Mouse (Mus musculus) embryonic facial prominence, embryonic 11.5 days (tissue): ENCODE data around the gene Nxpe2. TPM values are rescaled to one million over a fixed set of nuclear protein-coding genes. Genes with fewer than 3 reads are reported as not detected.
"Not testable (repeated sequence)": the region's sequence is repeated elsewhere in the genome, so short reads cannot be mapped to it uniquely, and the experiment has no call there.

Experiments
- ATAC-seq: fragments of 200-750 bp; cut with Nextera tagmentation; replicated peaks from 2 replicates; pipeline ENCODE4 v1.8.0; 2017; ENCODE audit warnings: low read depth; ENCODE audit not compliant: insufficient number of reproducible peaks, low FRiP score, low TSS enrichment
- DNase-seq: peaks from one replicate; pipeline ENCODE4 v3.0.0-alpha.2; 2015; ENCODE audit warnings: low spot score
- H3K27ac ChIP-seq: fragments of 300-500 bp; sonication (generic); replicated peaks from 2 replicates; pipeline ENCODE4 v1.5.1; 2014; ENCODE audit warnings: mild to moderate bottlenecking, low read depth, low read length, control low read depth
- H3K27me3 ChIP-seq: fragments of 300-500 bp; sonication (generic); 2 replicates; pipeline ENCODE4 v1.6.1; 2014; ENCODE audit warnings: mild to moderate bottlenecking, low read length, moderate library complexity, mixed read lengths; ENCODE audit not compliant: control insufficient read depth, insufficient read depth
- H3K36me3 ChIP-seq: fragments of 300-500 bp; sonication (generic); replicated peaks from 2 replicates; pipeline ENCODE4 v1.6.1; 2014; ENCODE audit warnings: low read depth, mild to moderate bottlenecking, low read length, moderate library complexity, mixed read lengths; ENCODE audit not compliant: control insufficient read depth, insufficient read depth
- H3K4me1 ChIP-seq: fragments of 300-500 bp; sonication (generic); 2 replicates; pipeline ENCODE4 v1.6.1; 2014; ENCODE audit warnings: low read length, mixed read lengths; ENCODE audit not compliant: control insufficient read depth, insufficient read depth
- H3K4me2 ChIP-seq: fragments of 300-500 bp; sonication (generic); 2 replicates; pipeline ENCODE4 v1.6.1; 2014; ENCODE audit warnings: low read depth, mild to moderate bottlenecking, control low read depth, low read length, moderate library complexity
- H3K4me3 ChIP-seq: fragments of 300-500 bp; sonication (generic); 2 replicates; pipeline ENCODE4 v1.5.1; 2014; ENCODE audit warnings: low read depth, low read length, control low read depth
- H3K9ac ChIP-seq: fragments of 300-500 bp; sonication (generic); replicated peaks from 2 replicates; pipeline ENCODE4 v1.6.1; 2014; ENCODE audit warnings: mild to moderate bottlenecking, control low read depth, low read length
- H3K9me3 ChIP-seq: fragments of 300-500 bp; sonication (generic); replicated peaks from 2 replicates; pipeline ENCODE4 v1.6.1; 2016; ENCODE audit warnings: mild to moderate bottlenecking, low read length, inconsistent platforms, mixed read lengths; ENCODE audit not compliant: control insufficient read depth
- WGBS: fragments of 180-500 bp; shearing (Covaris S2); extraction: QIAGEN DNeasy Blood & Tissue Kit; methylation state at CpG from one replicate; pipeline ENCODE4 v1.1.7; 2014; 5-methylcytosine and 5-hydroxymethylcytosine counted together
- polyA plus RNA-seq: library from polyadenylated mRNA; unstranded; fragments of >200 nt; fragmentation: Nextera tagmentation; extraction: Ambion mirVana; gene quantifications from 2 replicates; pipeline ENCODE4 v1.2.1, GENCODE M21; 2014

Nxpe2 gene
- polyA plus RNA-seq, 1 experiment from 2014 or later, result 0.97 TPM

DNA sequence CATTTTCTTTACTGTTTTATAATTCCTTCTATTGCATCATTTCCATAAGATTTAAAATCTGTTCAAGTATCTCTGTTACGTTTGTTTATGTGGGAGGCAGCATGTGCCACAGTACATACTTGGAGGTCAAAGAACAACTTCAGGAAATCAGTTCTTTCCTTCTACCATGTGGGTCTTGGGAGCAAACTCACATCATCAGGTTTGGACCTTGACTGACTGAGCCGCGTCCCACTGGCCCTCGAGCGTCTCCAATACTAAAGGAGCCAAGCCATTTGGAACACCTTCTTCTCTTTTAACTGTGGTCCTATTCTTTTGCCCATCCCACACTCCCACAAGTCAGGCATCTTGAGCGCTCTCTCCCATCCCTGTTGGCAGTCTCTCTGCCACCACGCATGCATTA is 23.7 kb downstream of the Nxpe2 start:
- H3K27ac ChIP-seq, result no peak overlapping the region
- no peak overlapping the region for H3K4me2 ChIP-seq
- no peaks in the 10 kb centered on the region for H3K36me3 ChIP-seq
- no peak overlapping the region for H3K9ac ChIP-seq
- DNase-seq, result no peak
- H3K9me3 ChIP-seq, result no peaks in the 10 kb centered on the region
- ATAC-seq, result no peak
- H3K4me3 ChIP-seq, result no peak overlapping the region
- no peaks in the 10 kb centered on the region for H3K4me1 ChIP-seq
- 92% methylated on average over 7 of the region's 7 CpGs for WGBS
- no peaks in the 10 kb centered on the region for H3K27me3 ChIP-seq

DNA sequence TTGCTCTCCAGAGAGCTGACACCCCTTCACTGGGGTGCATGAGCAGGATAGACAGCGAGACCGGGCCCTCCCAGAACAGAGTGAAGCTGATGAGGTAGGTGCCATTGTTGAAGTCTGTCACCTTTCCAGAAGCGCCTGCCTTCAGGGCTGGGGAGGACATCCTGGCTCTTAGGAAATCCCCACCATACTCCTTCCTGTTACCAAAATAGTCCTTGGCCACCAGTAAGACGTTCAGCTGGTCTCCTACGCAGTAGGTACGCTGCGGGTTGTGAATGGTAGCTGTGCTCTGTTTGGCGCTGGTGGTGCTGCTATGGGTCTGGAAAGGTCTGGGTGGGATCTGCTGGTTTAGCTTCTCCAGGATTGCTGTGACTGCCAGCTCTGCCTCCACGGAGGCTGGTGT is 26.9 kb downstream of the Nxpe2 start:
- no peak overlapping the region for H3K27ac ChIP-seq
- H3K9me3 ChIP-seq, result no peaks in the 10 kb centered on the region
- WGBS, result 85% methylated on average over 9 of the region's 9 CpGs
- ATAC-seq (no peak), DNase-seq (no peak)
- no peaks in the 10 kb centered on the region for H3K4me1 ChIP-seq
- H3K4me2 ChIP-seq, result no peak overlapping the region
- no peaks in the 10 kb centered on the region for H3K36me3 ChIP-seq
- H3K27me3 ChIP-seq, result no peaks in the 10 kb centered on the region
- H3K4me3 ChIP-seq, result no peak overlapping the region
- H3K9ac ChIP-seq, result no peak overlapping the region

DNA sequence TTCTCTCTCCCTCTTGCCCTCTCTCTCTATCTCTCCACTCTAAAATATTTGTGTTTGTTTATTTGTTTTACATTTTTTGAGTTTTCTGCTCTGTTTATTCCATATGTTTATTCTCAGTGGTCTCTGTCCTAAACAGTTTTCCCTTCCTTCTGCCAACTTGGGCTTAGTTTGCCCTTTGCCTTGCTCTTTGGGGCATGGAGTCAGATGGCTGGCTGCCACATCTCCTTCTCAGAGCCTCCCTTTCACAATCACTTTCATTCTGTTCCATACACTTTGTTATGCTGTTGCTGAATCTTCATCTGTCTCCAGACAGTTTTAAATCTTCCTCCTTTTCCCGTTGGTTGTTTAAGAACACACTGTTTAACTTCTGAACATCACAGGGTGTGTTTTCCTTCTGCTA is 37.4 kb downstream of the Nxpe2 start:
- H3K9ac ChIP-seq, result no peak overlapping the region
- H3K27ac ChIP-seq, result no peak overlapping the region
- no peaks in the 10 kb centered on the region for H3K27me3 ChIP-seq
- H3K4me2 ChIP-seq, result no peak overlapping the region
- WGBS, result 88% methylated on average over 1 of the region's 1 CpGs
- H3K36me3 ChIP-seq, result no peaks in the 10 kb centered on the region
- DNase-seq (no peak), ATAC-seq (no peak)
- no peaks in the 10 kb centered on the region for H3K4me1 ChIP-seq
- no peak overlapping the region for H3K4me3 ChIP-seq
- H3K9me3 ChIP-seq, result no peaks in the 10 kb centered on the region

DNA sequence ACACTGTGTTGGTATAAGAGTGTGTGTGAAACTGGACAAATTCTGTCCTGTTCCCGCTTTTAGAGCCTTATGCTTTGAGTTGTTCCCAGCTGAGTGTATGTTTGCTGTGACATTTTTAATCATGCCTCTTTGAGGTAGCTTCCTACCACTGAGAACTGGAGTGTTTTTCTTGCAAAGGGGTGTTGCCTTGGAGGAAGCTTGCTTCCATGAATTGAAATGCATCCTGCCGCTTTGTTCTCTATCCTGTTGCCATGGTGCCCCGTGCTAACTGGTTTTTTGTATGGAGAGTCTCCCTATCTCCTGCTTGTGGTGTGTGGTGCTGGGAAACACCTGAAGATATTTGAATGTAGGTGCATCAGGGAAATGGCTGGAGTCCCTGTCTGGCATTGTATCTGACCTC is 39.1 kb downstream of the Nxpe2 start:
- Histone ChIP-seq H3K27me3 (no peaks in the 10 kb centered on the region), H3K9me3 (no peaks in the 10 kb centered on the region), H3K36me3 (no peaks in the 10 kb centered on the region), H3K4me3 (no peak overlapping the region), H3K4me2 (no peak overlapping the region), H3K27ac (no peak overlapping the region), H3K4me1 (no peaks in the 10 kb centered on the region), H3K9ac (no peak overlapping the region)
- 40% methylated on average over 3 of the region's 3 CpGs for WGBS
- peak; percentile 5 for DNase-seq
- no peak for ATAC-seq

DNA sequence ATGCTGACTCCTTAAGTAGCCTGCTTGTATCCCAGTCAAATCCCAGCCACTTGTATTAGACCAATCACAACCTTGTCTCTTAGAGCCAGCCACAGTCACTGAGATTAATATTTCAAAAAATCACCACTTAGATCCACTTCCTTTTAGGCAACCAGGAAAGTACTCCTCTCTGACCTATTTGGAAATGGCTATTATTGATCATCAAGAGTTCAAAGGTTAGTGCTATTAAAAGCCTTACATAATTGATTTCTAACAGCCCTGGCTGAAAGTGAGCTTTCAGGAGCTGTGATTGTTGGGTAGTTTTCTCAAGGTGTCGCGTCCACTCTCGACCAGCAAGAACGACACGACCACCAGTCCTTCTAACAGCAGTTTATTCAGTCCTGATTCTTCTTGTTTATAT is 42.0 kb downstream of the Nxpe2 start:
- Histone ChIP-seq H3K4me2 (no peak overlapping the region), H3K9ac (no peak overlapping the region), H3K4me3 (no peak overlapping the region), H3K27me3 (no peaks in the 10 kb centered on the region), H3K4me1 (no peaks in the 10 kb centered on the region), H3K36me3 (no peaks in the 10 kb centered on the region), H3K27ac (no peak overlapping the region), H3K9me3 (no peaks in the 10 kb centered on the region)
- 83% methylated on average over 5 of the region's 5 CpGs for WGBS
- DNase-seq, result no peak
- no peak for ATAC-seq

DNA sequence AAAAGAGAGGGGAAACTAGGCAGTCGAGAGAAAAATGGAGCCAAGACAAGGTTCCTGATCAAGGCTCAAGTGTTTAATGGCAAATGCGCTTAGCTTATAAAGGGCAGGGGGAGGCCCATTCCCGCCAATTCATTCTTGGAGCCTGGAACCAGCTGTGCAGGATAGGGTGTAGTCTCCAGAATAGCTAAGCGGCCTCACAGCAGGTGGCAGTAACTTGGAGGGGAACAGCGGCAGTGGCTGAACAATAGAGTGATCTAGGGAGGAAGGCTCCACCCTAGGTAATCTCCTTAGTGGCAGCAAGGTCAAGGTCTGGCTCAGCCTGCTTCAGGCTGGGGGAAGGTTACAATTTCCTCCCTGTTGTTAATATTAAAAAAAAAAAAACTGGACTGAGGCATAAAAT is 49.7 kb downstream of the Nxpe2 start:
- H3K9me3 ChIP-seq, H3K27ac ChIP-seq, H3K4me2 ChIP-seq, ATAC-seq, H3K36me3 ChIP-seq, H3K4me3 ChIP-seq, H3K27me3 ChIP-seq, DNase-seq, H3K4me1 ChIP-seq, H3K9ac ChIP-seq: not testable (repeated sequence)
- 24% methylated on average over 5 of the region's 5 CpGs for WGBS

DNA sequence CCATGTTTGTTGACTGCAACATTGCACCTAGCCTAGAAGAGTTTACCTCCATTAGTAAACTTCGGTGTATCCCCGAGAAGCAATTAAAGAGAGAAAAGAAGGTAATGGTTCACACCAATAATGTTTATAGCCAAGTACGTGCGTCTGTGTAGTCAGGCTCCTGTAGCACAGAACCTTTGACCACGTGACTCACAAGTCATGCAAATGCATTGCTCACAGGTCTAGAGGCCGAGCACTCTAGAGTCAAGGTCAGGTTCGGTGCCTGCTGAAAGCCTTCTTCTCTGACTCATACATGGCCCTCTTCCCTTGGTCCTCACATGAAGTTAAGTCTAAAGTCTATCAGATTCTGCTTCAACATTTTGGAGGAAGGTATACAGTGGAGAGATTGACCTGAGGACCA is 54.3 kb downstream of the Nxpe2 start:
- no peak overlapping the region for H3K4me2 ChIP-seq
- DNase-seq, result no peak
- H3K9ac ChIP-seq, result no peak overlapping the region
- H3K27me3 ChIP-seq, result no peaks in the 10 kb centered on the region
- no peak overlapping the region for H3K4me3 ChIP-seq
- no peaks in the 10 kb centered on the region for H3K36me3 ChIP-seq
- 89% methylated on average over 7 of the region's 7 CpGs for WGBS
- H3K27ac ChIP-seq, result no peak overlapping the region
- no peaks in the 10 kb centered on the region for H3K9me3 ChIP-seq
- no peaks in the 10 kb centered on the region for H3K4me1 ChIP-seq
- no peak for ATAC-seq

DNA sequence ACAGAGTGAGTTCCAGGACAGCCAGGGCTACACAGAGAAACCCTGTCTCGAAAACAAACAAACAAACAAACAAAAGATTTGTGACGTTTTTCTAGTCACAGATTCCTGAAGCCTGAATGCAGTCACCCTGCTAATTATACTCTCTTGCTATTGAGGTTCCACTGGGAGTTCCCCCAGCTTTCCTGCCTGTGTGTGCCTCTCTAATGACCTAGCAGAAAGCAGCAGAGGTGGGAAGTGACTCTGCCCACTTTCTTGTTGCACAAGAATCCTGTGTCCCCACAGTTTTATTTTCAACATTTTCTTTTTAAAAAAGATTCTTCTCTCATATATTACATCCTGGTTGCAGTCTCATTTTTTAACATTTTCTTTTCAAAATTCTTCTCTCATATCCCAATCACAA is 58.5 kb downstream of the Nxpe2 start:
- Histone ChIP-seq H3K9me3 (no peaks in the 10 kb centered on the region), H3K4me1 (no peaks in the 10 kb centered on the region), H3K9ac (no peak overlapping the region), H3K27me3 (no peaks in the 10 kb centered on the region), H3K36me3 (no peaks in the 10 kb centered on the region), H3K27ac (no peak overlapping the region), H3K4me2 (no peak overlapping the region), H3K4me3 (no peak overlapping the region)
- no peak for ATAC-seq
- no peak for DNase-seq
- 63% methylated on average over 2 of the region's 2 CpGs for WGBS

DNA sequence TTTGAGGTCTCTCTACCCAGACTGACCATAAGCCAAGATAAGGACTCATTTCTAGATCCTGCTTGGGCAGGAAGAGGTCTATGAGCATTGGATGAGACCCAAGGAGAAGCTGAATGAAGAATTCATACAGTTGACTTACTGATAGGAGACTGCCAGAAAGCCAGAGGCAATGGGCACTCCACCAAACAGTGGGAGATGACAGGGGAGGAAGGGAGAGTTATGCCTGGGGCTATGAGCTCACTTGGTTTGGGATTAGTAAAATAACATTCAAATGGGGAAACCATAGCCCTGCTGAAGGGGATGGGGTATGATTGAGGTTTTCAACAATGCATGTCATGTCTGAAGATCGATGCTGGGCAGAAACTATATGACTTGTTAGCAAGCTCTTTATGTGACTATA is 63.0 kb downstream of the Nxpe2 start:
- ATAC-seq, result no peak
- H3K4me3 ChIP-seq, result no peak overlapping the region
- WGBS, result 93% methylated on average over 1 of the region's 1 CpGs

More for the DNA sequence above, 63.0 kb downstream of the Nxpe2 start:
- Histone ChIP-seq H3K36me3 (no peaks in the 10 kb centered on the region), H3K4me1 (no peaks in the 10 kb centered on the region), H3K4me2 (no peak overlapping the region), H3K27ac (no peak overlapping the region), H3K27me3 (no peaks in the 10 kb centered on the region), H3K9me3 (no peaks in the 10 kb centered on the region), H3K9ac (no peak overlapping the region)
- no peak for DNase-seq
